Mouse (Mus musculus): ENCODE measurements around the gene Kctd12. TPM values are rescaled to one million over a fixed set of nuclear protein-coding genes. Genes with fewer than 3 reads are reported as not detected.

Kctd12 gene
- total and polyA plus RNA-seq, 3 experiments = not detected

- H3K27ac ChIP-seq (ENCODE audit: control insufficient read depth, low read depth, low read length) = no peak overlapping the region
- H3K4me3 ChIP-seq (ENCODE audit: control insufficient read depth in 1 of 2, insufficient read depth in 1 of 2, low read depth in 2 of 2, low read length in 2 of 2) = no peak overlapping the region
- TF ChIP-seq GATA1 (IDR thresholded peaks at IDR 0.05; ENCODE audit: low read depth, low read length) = no peak
- TF ChIP-seq NRF1 (IDR thresholded peaks at IDR 0.05; ENCODE audit: insufficient read depth, low read depth, low read length, poor library complexity, severe bottlenecking) = no peak
- TF ChIP-seq MEF2A (IDR thresholded peaks at IDR 0.05; ENCODE audit: extremely low read depth, insufficient replicate concordance, low read depth, low read length, poor library complexity, severe bottlenecking) = no peak
- no peak for TF ChIP-seq E2F4 (IDR thresholded peaks at IDR 0.05; ENCODE audit: borderline replicate concordance, low read depth, low read length)
- TF ChIP-seq POLR2AphosphoS2 (IDR thresholded peaks at IDR 0.05; ENCODE audit: low read length) = no peak
- TF ChIP-seq CHD1 (IDR thresholded peaks at IDR 0.05; ENCODE audit: low read depth, low read length) = no peak
- TF ChIP-seq CTCF (IDR thresholded peaks at IDR 0.05 in 2 of 3, conservative IDR thresholded peaks at IDR 0.05 in 1 of 3; ENCODE audit: control insufficient read depth in 1 of 3, insufficient read depth in 1 of 3, low read depth in 2 of 3, low read length in 3 of 3, poor library complexity in 1 of 3, severe bottlenecking in 1 of 3) = peak; percentile 71 to 81 (median 77)
- no peak for TF ChIP-seq ZNF384 (IDR thresholded peaks at IDR 0.05; ENCODE audit: low read depth, low read length)
- TF ChIP-seq UBTF (IDR thresholded peaks at IDR 0.05; ENCODE audit: borderline replicate concordance, insufficient read depth, low read depth, low read length) = no peak
- TF ChIP-seq MXI1 (IDR thresholded peaks at IDR 0.05; ENCODE audit: low read depth, low read length) = no peak
- 0 out of 2 replicates have a peak, but pooled peaks have one; percentile 45 for TF ChIP-seq MYC (IDR thresholded peaks at IDR 0.05; ENCODE audit: low read depth, low read length)
- no peak for TF ChIP-seq HCFC1 (IDR thresholded peaks at IDR 0.05; ENCODE audit: low read depth, low read length)
- TF ChIP-seq KAT2A (conservative IDR thresholded peaks at IDR 0.05; ENCODE audit: low read depth, low read length) = no peak
- no peak for TF ChIP-seq USF1 (IDR thresholded peaks at IDR 0.05; ENCODE audit: low read depth, low read length)
- TF ChIP-seq RAD21 (IDR thresholded peaks at IDR 0.05; ENCODE audit: low read depth, low read length) = peak; percentile 75
- TF ChIP-seq POLR2AphosphoS5 (IDR thresholded peaks at IDR 0.05; ENCODE audit: borderline replicate concordance, low read depth, low read length) = no peak
- TF ChIP-seq TBP (IDR thresholded peaks at IDR 0.05; ENCODE audit: low read depth, low read length) = no peak
- no peak for TF ChIP-seq POLR2A (IDR thresholded peaks at IDR 0.05; ENCODE audit: control insufficient read depth in 1 of 2, insufficient read depth in 1 of 2, low read depth in 1 of 2, low read length in 2 of 2, poor library complexity in 1 of 2)
- TF ChIP-seq ETS1 (IDR thresholded peaks at IDR 0.05; ENCODE audit: low read depth, low read length) = no peak
- TF ChIP-seq NELFE (IDR thresholded peaks at IDR 0.05; ENCODE audit: low read depth, low read length) = no peak
- peak; percentile 53 for TF ChIP-seq ZC3H11A (IDR thresholded peaks at IDR 0.05; ENCODE audit: low read depth, low read length)
- TF ChIP-seq SMC3 (IDR thresholded peaks at IDR 0.05; ENCODE audit: low read depth, low read length) = peak; percentile 69
- no peak for TF ChIP-seq TAL1 (IDR thresholded peaks at IDR 0.05; ENCODE audit: low read length)
- TF ChIP-seq BHLHE40 (IDR thresholded peaks at IDR 0.05; ENCODE audit: borderline replicate concordance, low read depth, low read length) = no peak
- no peak for TF ChIP-seq ELF1 (IDR thresholded peaks at IDR 0.05; ENCODE audit: low read depth, low read length)
- H3K9ac ChIP-seq (ENCODE audit: control insufficient read depth, low read depth, low read length, poor library complexity, severe bottlenecking) = no peak overlapping the region
- no peaks in the 10 kb centered on the region for H3K27me3 ChIP-seq (ENCODE audit: control insufficient read depth in 1 of 2, insufficient read depth in 2 of 2, low read length in 2 of 2)
- DNase-seq (ENCODE audit: low read depth, low spot score) = peak; percentile 75
- H3K9me3 ChIP-seq (replicated peaks; ENCODE audit: insufficient read depth, low read length) = no peaks in the 10 kb centered on the region
- H3K36me3 ChIP-seq (ENCODE audit: control insufficient read depth in 1 of 2, insufficient read depth in 2 of 2, low read length in 2 of 2) = peaks cover 0 to 5% of the 10 kb centered on the region in 2 experiments; a peak in 2 of 4 replicates
- no peaks in the 10 kb centered on the region for H3K4me1 ChIP-seq (ENCODE audit: control insufficient read depth in 1 of 2, insufficient read depth in 2 of 2, low read length in 2 of 2)
- no peaks in the 10 kb centered on the region for H3K79me2 ChIP-seq (ENCODE audit: control insufficient read depth, insufficient read depth, low read length, poor library complexity)
Observed at GRCm38 (mm10) chr14:103011782-103012181, 29.3 kb upstream of the Kctd12 start.
